Mouse (Mus musculus): ENCODE results near the gene Gba. TPM values are rescaled to one million over a fixed set of nuclear protein-coding genes. Genes with fewer than 3 reads are reported as not detected.

Gba gene
- polyA plus RNA-seq, 1 experiment from 2014 or later, result 50.3 TPM

GRCm38 (mm10) chr3:89166945-89167344 lies 35.8 kb upstream of the Gba start:
- H3K4me1 ChIP-seq, result peaks cover 21% of the 10 kb centered on the region
- 0 out of 2 replicates have a peak overlapping the region, but pooled peaks have one; percentile 12 for H3K4me2 ChIP-seq (replicated peaks)
- H3K27me3 ChIP-seq (replicated peaks), result no peaks in the 10 kb centered on the region
- no peak overlapping the region for H3K9ac ChIP-seq
- peaks cover 48% of the 10 kb centered on the region for H3K36me3 ChIP-seq
- no peak overlapping the region for H3K4me3 ChIP-seq
- WGBS, result 94% methylated on average over 19 of the region's 19 CpGs
- ATAC-seq (ENCODE audit: low FRiP score, low read depth), result no peak
- H3K27ac ChIP-seq, result no peak overlapping the region
- H3K9me3 ChIP-seq, result no peaks in the 10 kb centered on the region

GRCm38 (mm10) chr3:89174844-89175243 lies 27.9 kb upstream of the Gba start:
- no peak overlapping the region for H3K9ac ChIP-seq
- WGBS, result 94% methylated on average over 11 of the region's 11 CpGs
- H3K27me3 ChIP-seq (replicated peaks), result no peaks in the 10 kb centered on the region
- peaks cover 76% of the 10 kb centered on the region for H3K36me3 ChIP-seq
- no peak overlapping the region for H3K4me3 ChIP-seq
- peaks cover 14% of the 10 kb centered on the region for H3K4me1 ChIP-seq
- ATAC-seq (ENCODE audit: low FRiP score, low read depth), result no peak
- no peaks in the 10 kb centered on the region for H3K9me3 ChIP-seq
- H3K4me2 ChIP-seq (replicated peaks), result no peak overlapping the region
- H3K27ac ChIP-seq, result no peak overlapping the region

GRCm38 (mm10) chr3:89175544-89175943 lies 27.2 kb upstream of the Gba start:
- ATAC-seq (ENCODE audit: low FRiP score, low read depth), result no peak
- no peak overlapping the region for H3K4me3 ChIP-seq
- H3K27me3 ChIP-seq (replicated peaks), result no peaks in the 10 kb centered on the region
- H3K4me2 ChIP-seq (replicated peaks), result no peak overlapping the region
- H3K9me3 ChIP-seq, result no peaks in the 10 kb centered on the region
- peaks cover 14% of the 10 kb centered on the region for H3K4me1 ChIP-seq
- H3K9ac ChIP-seq, result no peak overlapping the region
- peaks cover 76% of the 10 kb centered on the region for H3K36me3 ChIP-seq
- WGBS, result 95% methylated on average over 10 of the region's 10 CpGs
- H3K27ac ChIP-seq, result no peak overlapping the region

DNA sequence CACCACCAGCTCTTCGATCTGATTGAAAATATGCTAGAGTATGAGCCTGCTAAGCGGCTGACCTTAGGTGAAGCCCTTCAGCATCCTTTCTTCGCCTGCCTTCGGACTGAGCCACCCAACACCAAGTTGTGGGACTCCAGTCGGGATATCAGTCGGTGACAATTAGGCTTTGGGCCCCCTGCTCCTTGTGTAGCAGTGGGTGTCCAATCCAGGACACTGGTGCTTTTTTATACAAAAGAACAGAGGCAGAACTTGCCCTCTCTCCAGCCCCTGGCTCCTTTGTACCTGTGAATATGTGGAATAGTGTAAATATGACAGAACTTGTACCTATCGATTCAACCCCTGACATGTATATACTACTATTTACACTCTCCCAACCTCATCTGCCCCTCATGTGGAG lies 26.3 kb upstream of the Gba start:
- peaks cover 77% of the 10 kb centered on the region for H3K36me3 ChIP-seq

DNA sequence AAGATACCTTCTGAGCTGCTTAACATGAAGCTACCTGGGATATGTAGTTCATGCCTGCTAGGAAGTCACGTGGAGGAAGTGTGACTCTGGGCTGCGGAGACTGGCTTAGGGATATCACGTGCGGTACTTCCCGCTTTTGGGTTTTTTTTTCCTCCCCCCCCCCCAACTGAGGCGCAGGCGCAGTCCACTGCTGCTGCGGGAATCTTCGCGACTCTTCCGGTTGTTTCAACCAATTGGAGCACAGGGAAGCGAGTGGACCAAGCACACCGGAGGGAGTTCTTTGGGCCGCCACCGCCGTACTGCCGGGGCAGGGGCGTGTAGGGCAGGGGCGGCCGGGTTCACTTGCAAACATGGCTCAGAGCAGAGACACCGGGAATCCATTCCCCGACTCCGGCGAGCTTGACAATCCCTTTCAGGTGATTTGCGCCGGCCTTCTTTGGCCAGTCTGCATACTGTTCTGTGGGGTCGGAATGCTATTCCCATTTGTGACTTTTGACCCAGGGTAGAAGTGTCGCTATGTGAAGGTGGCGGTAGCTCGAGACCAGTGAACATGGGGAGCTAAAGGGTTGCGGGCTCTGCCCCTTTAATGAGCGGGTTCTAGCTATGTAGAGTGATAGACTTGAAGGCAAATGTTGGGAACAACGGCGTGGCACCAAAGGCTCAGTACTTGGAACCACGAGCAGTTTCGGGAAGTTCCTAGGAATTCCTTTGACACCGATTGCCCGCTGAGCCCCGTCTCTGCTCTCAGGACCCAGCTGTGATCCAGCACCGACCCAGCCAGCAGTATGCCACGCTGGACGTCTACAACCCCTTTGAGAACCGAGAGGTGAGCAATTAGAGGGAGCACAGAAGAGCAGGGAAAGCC lies 25.3 kb upstream of the Gba start, which contains the start of gene Scamp3:
Gene Scamp3, plus strand, starts transcription at position 232 of the 865 bp plus-strand sequence.
- Histone ChIP-seq H3K4me1 (peaks cover 14% of the 10 kb centered on the region), H3K4me3 (peak within 1 kb of the TSS; percentile 61), H3K27me3 (replicated peaks) (no peaks in the 10 kb centered on the region), H3K9ac (peak within 1 kb of the TSS; percentile 79), H3K27ac (no peak within 1 kb of the TSS), H3K4me2 (replicated peaks) (peak within 1 kb of the TSS; percentile 90), H3K36me3 (peaks cover 78% of the 10 kb centered on the region), H3K9me3 (no peaks in the 10 kb centered on the region)
- under 1% methylated on average over 43 of the region's 43 CpGs for WGBS
- peak; percentile 95 for ATAC-seq (ENCODE audit: low FRiP score, low read depth)

More for the DNA sequence above, 26.3 kb upstream of the Gba start:
- ATAC-seq (ENCODE audit: low FRiP score, low read depth), result no peak
- Histone ChIP-seq H3K4me3 (no peak overlapping the region), H3K27me3 (replicated peaks) (no peaks in the 10 kb centered on the region), H3K9me3 (no peaks in the 10 kb centered on the region), H3K27ac (no peak overlapping the region), H3K4me1 (peaks cover 14% of the 10 kb centered on the region), H3K9ac (no peak overlapping the region), H3K4me2 (replicated peaks) (no peak overlapping the region)
- 82% methylated on average over 7 of the region's 7 CpGs for WGBS

- H3K9me3 ChIP-seq, result no peaks in the 10 kb centered on the region
- peak overlapping the region; percentile 61 for H3K4me3 ChIP-seq
- WGBS, result 8% methylated on average over 6 of the region's 6 CpGs
- H3K27me3 ChIP-seq (replicated peaks), result no peaks in the 10 kb centered on the region
- peak overlapping the region; percentile 90 for H3K4me2 ChIP-seq (replicated peaks)
- ATAC-seq (ENCODE audit: low FRiP score, low read depth), result no peak
- peaks cover 74% of the 10 kb centered on the region for H3K36me3 ChIP-seq
- H3K27ac ChIP-seq, result no peak overlapping the region
- H3K9ac ChIP-seq, result peak overlapping the region; percentile 79
- peaks cover 14% of the 10 kb centered on the region for H3K4me1 ChIP-seq
Observed at GRCm38 (mm10) chr3:89178107-89178385, 24.7 kb upstream of the Gba start.

DNA sequence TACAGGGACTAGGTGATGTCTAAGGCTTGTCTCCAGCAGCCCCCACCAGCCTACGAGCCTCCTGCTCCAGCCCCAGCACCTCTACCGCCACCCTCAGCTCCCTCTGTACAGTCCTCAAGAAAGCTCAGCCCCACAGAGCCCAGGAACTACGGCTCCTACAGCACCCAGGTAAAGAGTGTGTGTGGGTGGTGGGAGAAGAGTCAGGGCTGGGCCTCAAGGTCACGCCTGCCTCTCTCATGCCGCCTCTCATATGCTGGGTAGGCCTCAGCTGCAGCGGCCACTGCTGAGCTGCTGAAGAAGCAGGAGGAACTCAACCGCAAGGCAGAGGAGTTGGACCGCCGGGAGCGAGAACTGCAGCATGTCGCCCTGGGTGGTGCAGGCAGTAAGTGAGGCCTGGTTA lies 23.7 kb upstream of the Gba start:
- H3K9ac ChIP-seq, result no peak overlapping the region
- H3K9me3 ChIP-seq, result no peaks in the 10 kb centered on the region
- 92% methylated on average over 11 of the region's 11 CpGs for WGBS
- H3K4me3 ChIP-seq, result no peak overlapping the region; the same call in 1 of the 2 replicates
- H3K4me2 ChIP-seq (replicated peaks), result peak overlapping the region; percentile 90; the same call in 1 of the 2 replicates
- H3K36me3 ChIP-seq, result peaks cover 64% of the 10 kb centered on the region
- H3K27ac ChIP-seq, result no peak overlapping the region
- peaks cover 22% of the 10 kb centered on the region for H3K4me1 ChIP-seq
- H3K27me3 ChIP-seq (replicated peaks), result no peaks in the 10 kb centered on the region
- ATAC-seq (ENCODE audit: low FRiP score, low read depth), result no peak

- Histone ChIP-seq H3K36me3 (peaks cover 38% of the 10 kb centered on the region), H3K4me1 (peaks cover 38% of the 10 kb centered on the region), H3K9me3 (no peaks in the 10 kb centered on the region), H3K27ac (no peak overlapping the region), H3K4me3 (no peak overlapping the region), H3K9ac (no peak overlapping the region), H3K4me2 (replicated peaks) (no peak overlapping the region), H3K27me3 (replicated peaks) (no peaks in the 10 kb centered on the region)
- 91% methylated on average over 27 of the region's 27 CpGs for WGBS
- no peak for ATAC-seq (ENCODE audit: low FRiP score, low read depth)
Observed at GRCm38 (mm10) chr3:89181749-89182500, 20.8 kb upstream of the Gba start.

DNA sequence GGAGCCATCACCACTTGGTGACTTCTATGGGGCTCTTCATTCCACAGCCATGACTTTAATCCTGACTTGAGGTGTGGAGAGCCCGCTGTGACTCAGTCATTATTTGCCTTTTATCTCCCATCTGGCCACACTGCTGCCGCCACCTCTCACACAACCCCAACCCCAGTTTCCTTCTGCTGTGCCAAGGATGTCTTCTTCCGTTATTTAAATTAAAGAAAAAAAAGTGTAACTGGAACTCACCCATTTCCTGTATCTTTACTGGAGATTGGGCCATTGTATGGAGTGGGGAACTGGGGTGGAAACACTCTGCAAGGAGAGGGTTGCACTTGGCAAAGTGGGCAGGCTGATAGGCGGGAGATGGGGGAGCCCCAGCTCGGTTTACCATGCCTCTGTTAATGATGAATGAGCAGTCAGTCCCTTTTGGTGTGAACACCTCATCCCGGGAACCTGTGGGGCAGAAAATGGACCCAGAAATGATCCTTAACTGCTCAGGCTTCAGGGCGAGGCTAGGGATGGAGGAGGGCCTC lies 20.1 kb upstream of the Gba start:
- H3K36me3 ChIP-seq, result peaks cover 45% of the 10 kb centered on the region
- H3K4me2 ChIP-seq (replicated peaks), result peak overlapping the region; percentile 85
- H3K27ac ChIP-seq, result 0 out of 2 replicates have a peak overlapping the region, but pooled peaks have one; percentile 33
- H3K9ac ChIP-seq, result peak overlapping the region; percentile 78
- ATAC-seq (ENCODE audit: low FRiP score, low read depth), result peak; percentile 23
- H3K9me3 ChIP-seq, result no peaks in the 10 kb centered on the region
- WGBS, result 50% methylated on average over 7 of the region's 7 CpGs
- H3K27me3 ChIP-seq (replicated peaks), result no peaks in the 10 kb centered on the region
- peaks cover 38% of the 10 kb centered on the region for H3K4me1 ChIP-seq
- peak overlapping the region; percentile 53 for H3K4me3 ChIP-seq

- Histone ChIP-seq H3K4me2 (replicated peaks) (peak within 1 kb of the TSS; percentile 85), H3K4me1 (peaks cover 33% of the 10 kb centered on the region), H3K9ac (peak within 1 kb of the TSS; percentile 78), H3K27me3 (replicated peaks) (no peaks in the 10 kb centered on the region), H3K9me3 (no peaks in the 10 kb centered on the region), H3K36me3 (peaks cover 47% of the 10 kb centered on the region), H3K4me3 (peak within 1 kb of the TSS; percentile 53), H3K27ac (peak within 1 kb of the TSS; percentile 33)
- ATAC-seq (ENCODE audit: low FRiP score, low read depth), result peak; percentile 94
- 6% methylated on average over 39 of the region's 39 CpGs for WGBS
Observed at GRCm38 (mm10) chr3:89183058-89183958, 19.4 kb upstream of the Gba start, which contains the start of gene Fam189b. Gene Fam189b (plus strand): TSS chr3:89183143.

GRCm38 (mm10) chr3:89183959-89184315 lies 18.8 kb upstream of the Gba start:
- Histone ChIP-seq H3K9me3 (no peaks in the 10 kb centered on the region), H3K4me3 (peak overlapping the region; percentile 53), H3K36me3 (peaks cover 52% of the 10 kb centered on the region), H3K4me2 (replicated peaks) (peak overlapping the region; percentile 85), H3K27ac (no peak overlapping the region), H3K9ac (peak overlapping the region; percentile 78), H3K4me1 (peaks cover 26% of the 10 kb centered on the region), H3K27me3 (replicated peaks) (no peaks in the 10 kb centered on the region)
- no peak for ATAC-seq (ENCODE audit: low FRiP score, low read depth)
- WGBS, result 80% methylated on average over 6 of the region's 6 CpGs
